Mouse (Mus musculus): ENCODE measurements around the gene Rpl28. TPM values are rescaled to one million over a fixed set of nuclear protein-coding genes. Genes with fewer than 3 reads are reported as not detected.

Rpl28 gene
- polyA plus RNA-seq (2014; fragmentation: Illumina TruSeq; extraction: RNeasy Lipid Tissue Mini Kit (QIAGEN cat#74804); ENCODE audit: insufficient read depth, low read depth, low replicate concordance) = 809 TPM

GRCm38 (mm10) chr7:4792278-4793212 is at the start of gene Rpl28:
Gene Rpl28 (plus strand): TSS chr7:4792874.

GRCm38 (mm10) chr7:4752821-4753570 is 39.7 kb upstream of the Rpl28 start, which contains the start of gene Cox6b2:
Gene Cox6b2 (minus strand): TSS chr7:4753094.

DNA sequence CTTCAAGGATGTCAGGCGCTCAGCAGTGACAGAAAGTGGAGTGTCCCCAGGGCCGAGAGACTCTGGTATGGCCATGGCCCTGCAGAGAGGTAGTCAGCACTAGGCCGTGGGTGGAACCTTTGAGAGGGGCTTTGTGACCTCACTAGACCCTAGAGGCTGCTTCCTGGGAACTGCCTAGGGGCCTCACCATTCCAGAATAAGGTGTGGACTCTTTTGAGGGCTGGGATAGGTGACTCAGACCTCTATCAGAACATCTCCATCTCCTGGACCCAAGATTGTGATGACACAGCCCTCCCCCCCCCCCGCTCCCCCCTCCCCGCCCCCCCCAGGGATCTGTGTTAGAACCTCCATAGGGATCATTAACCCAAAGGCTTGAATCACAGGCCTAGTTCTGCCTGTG is 21.5 kb upstream of the Rpl28 start, which contains the start of gene Fam71e2:
Gene Fam71e2, minus strand, starts transcription at position 101 of the 400 bp plus-strand sequence.

GRCm38 (mm10) chr7:4782759-4783158 is 9.9 kb upstream of the Rpl28 start, which contains the start of the genes Il11 and Tmem190:
Gene Il11 (minus strand): TSS chr7:4782859.
Gene Tmem190 (plus strand): TSS chr7:4782937.

DNA sequence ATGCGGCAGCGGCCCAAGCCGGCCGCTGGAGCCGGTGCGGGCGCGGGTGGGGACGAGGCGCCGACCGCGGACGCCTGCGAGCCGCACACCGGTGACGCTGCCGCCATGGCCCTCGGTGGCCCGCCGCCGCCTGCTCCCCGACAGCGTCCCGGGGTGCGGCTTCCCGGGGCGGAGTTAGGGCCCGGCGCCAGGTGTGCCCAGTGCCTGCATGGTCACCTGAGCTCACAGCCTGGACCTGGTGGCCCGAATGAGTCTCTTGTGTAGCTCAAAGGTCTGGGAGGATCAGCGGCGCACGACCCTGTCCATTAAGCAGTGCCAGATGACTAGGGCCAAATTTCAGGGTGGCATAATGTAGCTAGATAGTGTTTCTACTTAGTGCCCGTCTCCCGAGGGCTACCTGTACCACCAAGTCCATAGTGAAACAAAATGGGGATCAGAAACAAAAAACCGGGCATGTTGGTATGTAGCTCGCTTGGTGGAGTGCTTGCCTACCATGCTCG is 3.2 kb upstream of the Rpl28 start, which contains the start of gene Tmem238:
Gene Tmem238, minus strand, starts transcription at position 221 of the 500 bp plus-strand sequence.

GRCm38 (mm10) chr7:4812303-4813104 is 19.8 kb downstream of the Rpl28 start, which contains the start of gene Ube2s:
Gene Ube2s (minus strand): TSS chr7:4812590.

DNA sequence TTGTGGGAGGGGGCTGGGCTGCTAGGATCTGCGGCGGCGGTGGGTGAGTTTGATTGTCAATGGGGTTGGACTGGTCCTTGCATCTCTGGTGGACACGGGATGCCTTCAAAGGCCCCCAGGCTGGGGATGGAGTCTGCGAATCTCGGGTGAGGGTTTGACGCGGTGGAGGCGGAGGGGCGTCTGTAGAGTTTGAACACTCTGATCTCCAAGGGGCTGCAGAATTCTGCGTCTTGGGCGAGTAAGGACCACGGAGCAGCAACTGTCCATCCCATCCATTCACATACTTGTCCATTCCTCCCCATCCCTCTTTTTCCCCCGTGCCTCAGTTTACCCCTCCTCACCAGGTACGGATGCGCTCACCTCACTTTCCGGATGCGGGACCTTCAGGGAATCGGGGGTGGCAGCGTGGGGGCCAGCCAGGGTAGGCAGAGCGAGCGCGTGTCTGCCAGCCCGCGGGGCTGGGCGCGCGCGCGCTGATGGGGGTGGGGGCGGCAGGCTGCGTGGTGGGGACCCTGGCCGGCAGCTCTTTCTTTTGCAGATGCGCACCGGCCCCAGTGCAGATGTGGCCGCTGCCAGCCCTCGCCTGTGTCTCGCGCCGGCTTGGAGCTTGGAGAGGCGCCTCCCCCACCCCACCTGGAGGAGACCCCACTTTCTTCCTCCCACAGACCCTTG is 51.7 kb downstream of the Rpl28 start, which contains the start of gene Shisa7:
Gene Shisa7, minus strand, starts transcription at position 452 of the 672 bp plus-strand sequence.

Other genes with a start within 250 kb of the Rpl28 start
- gene Syt5, start 245.3 kb upstream of the Rpl28 start, polyA plus RNA-seq (2014; fragmentation: Illumina TruSeq; extraction: RNeasy Lipid Tissue Mini Kit (QIAGEN cat#74804); ENCODE audit: insufficient read depth, low read depth, low replicate concordance) = 10.7 TPM
- gene Ptprh, start 188.8 kb upstream of the Rpl28 start, polyA plus RNA-seq (2014; fragmentation: Illumina TruSeq; extraction: RNeasy Lipid Tissue Mini Kit (QIAGEN cat#74804); ENCODE audit: insufficient read depth, low read depth, low replicate concordance) = 0.21 TPM
- 2.6 TPM for gene Tmem86b, start 161.5 kb upstream of the Rpl28 start, polyA plus RNA-seq (2014; fragmentation: Illumina TruSeq; extraction: RNeasy Lipid Tissue Mini Kit (QIAGEN cat#74804); ENCODE audit: insufficient read depth, low read depth, low replicate concordance)
- gene Ppp6r1, start 133.9 kb upstream of the Rpl28 start, polyA plus RNA-seq (2014; fragmentation: Illumina TruSeq; extraction: RNeasy Lipid Tissue Mini Kit (QIAGEN cat#74804); ENCODE audit: insufficient read depth, low read depth, low replicate concordance) = 37.5 TPM
- gene Hspbp1, start 107.8 kb upstream of the Rpl28 start, polyA plus RNA-seq (2014; fragmentation: Illumina TruSeq; extraction: RNeasy Lipid Tissue Mini Kit (QIAGEN cat#74804); ENCODE audit: insufficient read depth, low read depth, low replicate concordance) = 36.3 TPM
- gene Brsk1, start 102.3 kb upstream of the Rpl28 start, polyA plus RNA-seq (2014; fragmentation: Illumina TruSeq; extraction: RNeasy Lipid Tissue Mini Kit (QIAGEN cat#74804); ENCODE audit: insufficient read depth, low read depth, low replicate concordance) = 1.5 TPM
- 1.7 TPM for gene Tmem150b, start 67.6 kb upstream of the Rpl28 start, polyA plus RNA-seq (2014; fragmentation: Illumina TruSeq; extraction: RNeasy Lipid Tissue Mini Kit (QIAGEN cat#74804); ENCODE audit: insufficient read depth, low read depth, low replicate concordance)
- gene Kmt5c, start 52.8 kb upstream of the Rpl28 start, polyA plus RNA-seq (2014; fragmentation: Illumina TruSeq; extraction: RNeasy Lipid Tissue Mini Kit (QIAGEN cat#74804); ENCODE audit: insufficient read depth, low read depth, low replicate concordance) = 17.6 TPM
- 80.5 TPM for gene Cox6b2, start 39.8 kb upstream of the Rpl28 start, polyA plus RNA-seq (2014; fragmentation: Illumina TruSeq; extraction: RNeasy Lipid Tissue Mini Kit (QIAGEN cat#74804); ENCODE audit: insufficient read depth, low read depth, low replicate concordance)
- not detected for gene Fam71e2, start 21.6 kb upstream of the Rpl28 start, polyA plus RNA-seq (2014; fragmentation: Illumina TruSeq; extraction: RNeasy Lipid Tissue Mini Kit (QIAGEN cat#74804); ENCODE audit: insufficient read depth, low read depth, low replicate concordance)
- 0.53 TPM for gene Il11, start 10.0 kb upstream of the Rpl28 start, polyA plus RNA-seq (2014; fragmentation: Illumina TruSeq; extraction: RNeasy Lipid Tissue Mini Kit (QIAGEN cat#74804); ENCODE audit: insufficient read depth, low read depth, low replicate concordance)
- gene Tmem190, start 9.9 kb upstream of the Rpl28 start, polyA plus RNA-seq (2014; fragmentation: Illumina TruSeq; extraction: RNeasy Lipid Tissue Mini Kit (QIAGEN cat#74804); ENCODE audit: insufficient read depth, low read depth, low replicate concordance) = not detected
- gene Tmem238, start 3.2 kb upstream of the Rpl28 start, polyA plus RNA-seq (2014; fragmentation: Illumina TruSeq; extraction: RNeasy Lipid Tissue Mini Kit (QIAGEN cat#74804); ENCODE audit: insufficient read depth, low read depth, low replicate concordance) = 8.3 TPM
- gene Ube2s, start 19.7 kb downstream of the Rpl28 start, polyA plus RNA-seq (2014; fragmentation: Illumina TruSeq; extraction: RNeasy Lipid Tissue Mini Kit (QIAGEN cat#74804); ENCODE audit: insufficient read depth, low read depth, low replicate concordance) = 128 TPM
- 0.48 TPM for gene Shisa7, start 51.8 kb downstream of the Rpl28 start, polyA plus RNA-seq (2014; fragmentation: Illumina TruSeq; extraction: RNeasy Lipid Tissue Mini Kit (QIAGEN cat#74804); ENCODE audit: insufficient read depth, low read depth, low replicate concordance)
- 15.3 TPM for gene Isoc2b, start 77.4 kb downstream of the Rpl28 start, polyA plus RNA-seq (2014; fragmentation: Illumina TruSeq; extraction: RNeasy Lipid Tissue Mini Kit (QIAGEN cat#74804); ENCODE audit: insufficient read depth, low read depth, low replicate concordance)
- 15.4 TPM for gene Isoc2a, start 84.3 kb downstream of the Rpl28 start, polyA plus RNA-seq (2014; fragmentation: Illumina TruSeq; extraction: RNeasy Lipid Tissue Mini Kit (QIAGEN cat#74804); ENCODE audit: insufficient read depth, low read depth, low replicate concordance)
- gene Gm36210, start 113.6 kb downstream of the Rpl28 start, polyA plus RNA-seq (2014; fragmentation: Illumina TruSeq; extraction: RNeasy Lipid Tissue Mini Kit (QIAGEN cat#74804); ENCODE audit: insufficient read depth, low read depth, low replicate concordance) = not detected
- 3.6 TPM for gene Zfp628, start 122.3 kb downstream of the Rpl28 start, polyA plus RNA-seq (2014; fragmentation: Illumina TruSeq; extraction: RNeasy Lipid Tissue Mini Kit (QIAGEN cat#74804); ENCODE audit: insufficient read depth, low read depth, low replicate concordance)
- 6.2 TPM for gene Nat14, start 129.2 kb downstream of the Rpl28 start, polyA plus RNA-seq (2014; fragmentation: Illumina TruSeq; extraction: RNeasy Lipid Tissue Mini Kit (QIAGEN cat#74804); ENCODE audit: insufficient read depth, low read depth, low replicate concordance)
- gene Ssc5d, start 132.9 kb downstream of the Rpl28 start, polyA plus RNA-seq (2014; fragmentation: Illumina TruSeq; extraction: RNeasy Lipid Tissue Mini Kit (QIAGEN cat#74804); ENCODE audit: insufficient read depth, low read depth, low replicate concordance) = 1.6 TPM
- gene Sbk2, start 171.5 kb downstream of the Rpl28 start, polyA plus RNA-seq (2014; fragmentation: Illumina TruSeq; extraction: RNeasy Lipid Tissue Mini Kit (QIAGEN cat#74804); ENCODE audit: insufficient read depth, low read depth, low replicate concordance) = 3.0 TPM
- 4.7 TPM for gene Sbk3, start 178.3 kb downstream of the Rpl28 start, polyA plus RNA-seq (2014; fragmentation: Illumina TruSeq; extraction: RNeasy Lipid Tissue Mini Kit (QIAGEN cat#74804); ENCODE audit: insufficient read depth, low read depth, low replicate concordance)
- gene Zfp579, start 203.3 kb downstream of the Rpl28 start, polyA plus RNA-seq (2014; fragmentation: Illumina TruSeq; extraction: RNeasy Lipid Tissue Mini Kit (QIAGEN cat#74804); ENCODE audit: insufficient read depth, low read depth, low replicate concordance) = 23.2 TPM
- gene Zfp524, start 221.5 kb downstream of the Rpl28 start, polyA plus RNA-seq (2014; fragmentation: Illumina TruSeq; extraction: RNeasy Lipid Tissue Mini Kit (QIAGEN cat#74804); ENCODE audit: insufficient read depth, low read depth, low replicate concordance) = 22.7 TPM
- 14.4 TPM for gene Fiz1, start 221.8 kb downstream of the Rpl28 start, polyA plus RNA-seq (2014; fragmentation: Illumina TruSeq; extraction: RNeasy Lipid Tissue Mini Kit (QIAGEN cat#74804); ENCODE audit: insufficient read depth, low read depth, low replicate concordance)
- not detected for gene Gm44973, start 222.6 kb downstream of the Rpl28 start, polyA plus RNA-seq (2014; fragmentation: Illumina TruSeq; extraction: RNeasy Lipid Tissue Mini Kit (QIAGEN cat#74804); ENCODE audit: insufficient read depth, low read depth, low replicate concordance)
- gene Zfp865, start 227.5 kb downstream of the Rpl28 start, polyA plus RNA-seq (2014; fragmentation: Illumina TruSeq; extraction: RNeasy Lipid Tissue Mini Kit (QIAGEN cat#74804); ENCODE audit: insufficient read depth, low read depth, low replicate concordance) = 8.2 TPM
- not detected for gene Ccdc106, start 227.7 kb downstream of the Rpl28 start, polyA plus RNA-seq (2014; fragmentation: Illumina TruSeq; extraction: RNeasy Lipid Tissue Mini Kit (QIAGEN cat#74804); ENCODE audit: insufficient read depth, low read depth, low replicate concordance)
- not detected for gene 4632433K11Rik, start 241.2 kb downstream of the Rpl28 start, polyA plus RNA-seq (2014; fragmentation: Illumina TruSeq; extraction: RNeasy Lipid Tissue Mini Kit (QIAGEN cat#74804); ENCODE audit: insufficient read depth, low read depth, low replicate concordance)
- gene Zfp784, start 245.6 kb downstream of the Rpl28 start, polyA plus RNA-seq (2014; fragmentation: Illumina TruSeq; extraction: RNeasy Lipid Tissue Mini Kit (QIAGEN cat#74804); ENCODE audit: insufficient read depth, low read depth, low replicate concordance) = 2.8 TPM